Mouse (Mus musculus) heart, embryonic 14.5 days (tissue): ENCODE measurements at regions not wholly inside any gene's neighbourhood (a gene's known extent, or its start where the extent isn't known, plus 50 kb on each side); places are given as distances from the start of the nearest gene placed in this dataset.

ENCODE experiments used
- ATAC-seq: fragments of 200-750 bp; cut with Nextera tagmentation; 2 replicates; pipeline ENCODE4 v1.8.0; 2017; ENCODE audit warnings: low read depth, moderate TSS enrichment; ENCODE audit not compliant: insufficient number of reproducible peaks, insufficient read depth, low FRiP score
- H3K27ac ChIP-seq, 2 experiments: fragments of 200-500 bp in 1 of 2; fragments of 300-500 bp in 1 of 2; sonication (generic) in 1 of 2; replicated peaks in 1 of 2; 2 replicates each; pipeline ENCODE4 v1.5.1; 2012 to 2014; ENCODE audit warnings: low read depth in 2 of 2, low read length in 2 of 2, control low read depth in 1 of 2, mild to moderate bottlenecking in 1 of 2, mixed read lengths in 1 of 2; ENCODE audit not compliant: control insufficient read depth in 1 of 2, insufficient read depth in 1 of 2
- H3K27me3 ChIP-seq: fragments of 300-500 bp; sonication (generic); 2 replicates; pipeline ENCODE4 v1.6.1; 2014; ENCODE audit warnings: mild to moderate bottlenecking, low read length, control low read depth; ENCODE audit not compliant: control insufficient read depth, insufficient read depth
- H3K36me3 ChIP-seq: fragments of 300-500 bp; sonication (generic); 2 replicates; pipeline ENCODE4 v1.6.1; 2014; ENCODE audit warnings: mild to moderate bottlenecking, control low read depth, low read length, mixed read lengths; ENCODE audit not compliant: control insufficient read depth, insufficient read depth
- H3K4me1 ChIP-seq, 2 experiments: fragments of 200-500 bp in 1 of 2; fragments of 300-500 bp in 1 of 2; sonication (generic) in 1 of 2; 2 replicates each; pipeline ENCODE4 v1.6.1; 2012 to 2014; ENCODE audit warnings: low read length in 2 of 2, control low read depth in 1 of 2, mixed read lengths in 1 of 2; ENCODE audit not compliant: control insufficient read depth in 2 of 2, insufficient read depth in 2 of 2
- H3K4me2 ChIP-seq: fragments of 300-500 bp; sonication (generic); 2 replicates; pipeline ENCODE4 v1.6.1; 2014; ENCODE audit warnings: mild to moderate bottlenecking, low read length
- H3K4me3 ChIP-seq, 2 experiments: fragments of 200-500 bp in 1 of 2; fragments of 300-500 bp in 1 of 2; sonication (generic) in 1 of 2; 2 replicates each; pipeline ENCODE4 v1.5.1; 2012 to 2014; ENCODE audit warnings: low read length in 2 of 2, mild to moderate bottlenecking in 2 of 2, control low read depth in 1 of 2, low read depth in 1 of 2, moderate library complexity in 1 of 2; ENCODE audit not compliant: control insufficient read depth in 1 of 2, insufficient read depth in 1 of 2
- H3K9ac ChIP-seq: fragments of 300-500 bp; sonication (generic); 2 replicates; pipeline ENCODE4 v1.6.1; 2014; ENCODE audit warnings: mild to moderate bottlenecking, low read length
- H3K9me3 ChIP-seq: fragments of 300-500 bp; sonication (generic); 2 replicates; pipeline ENCODE4 v1.6.1; 2016; ENCODE audit warnings: low read length, control low read depth; ENCODE audit not compliant: control insufficient read depth
- WGBS: fragments of 180-500 bp; shearing (Covaris S2); extraction: QIAGEN DNeasy Blood & Tissue Kit; methylation state at CpG from one replicate; pipeline ENCODE4 v1.1.7; 2014; 5-methylcytosine and 5-hydroxymethylcytosine counted together

DNA sequence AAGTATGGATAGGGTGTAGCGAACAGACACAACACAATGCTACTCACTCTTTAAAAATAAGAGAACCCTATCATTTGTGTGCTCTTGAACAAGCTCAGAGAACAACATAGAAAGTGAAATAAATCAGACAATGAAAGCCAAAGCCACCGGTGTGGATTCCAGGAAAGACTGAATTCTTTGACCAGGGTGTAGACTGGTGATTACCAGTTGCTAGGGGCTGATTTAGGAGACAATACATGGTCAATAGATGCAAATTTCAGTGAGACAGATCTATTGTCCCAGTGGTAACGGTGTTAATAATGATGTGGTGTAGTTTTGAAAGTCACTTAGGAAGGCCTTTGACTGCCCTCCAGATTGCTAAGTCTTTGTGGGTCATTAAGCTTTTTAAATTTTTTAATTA is 94.3 kb upstream of the Zfp366 start:
- no peak overlapping the region for H3K4me2 ChIP-seq
- ATAC-seq: no peak
- no peaks in the 10 kb centered on the region for H3K27me3 ChIP-seq
- H3K36me3 ChIP-seq: no peaks in the 10 kb centered on the region
- H3K9ac ChIP-seq: no peak overlapping the region
- H3K4me3 ChIP-seq: no peak overlapping the region
- no peaks in the 10 kb centered on the region for H3K9me3 ChIP-seq
- peaks cover 2 to 8% of the 10 kb centered on the region in 2 experiments for H3K4me1 ChIP-seq
- 90% methylated on average over 3 of the region's 3 CpGs for WGBS
- no peak overlapping the region for H3K27ac ChIP-seq

DNA sequence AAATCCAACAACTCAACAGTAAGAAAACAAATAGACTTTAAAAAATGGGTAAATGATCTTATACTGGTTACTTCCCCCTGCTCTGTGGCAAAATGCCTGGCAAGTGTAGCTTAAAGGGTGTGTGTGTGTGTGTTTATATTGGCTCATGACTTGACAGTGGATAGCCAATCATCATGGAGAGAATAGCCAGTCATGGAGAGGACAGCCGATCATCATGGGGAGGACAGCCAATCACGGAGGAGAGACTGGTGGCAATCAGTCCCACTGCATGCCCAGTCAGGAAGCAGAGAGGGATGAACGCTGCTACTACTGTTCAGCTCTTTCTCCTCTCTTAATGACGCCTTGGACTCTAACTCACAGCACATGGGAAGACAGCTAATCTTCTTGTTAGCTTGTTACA is 96.3 kb upstream of the Zfp366 start:
- Histone ChIP-seq H3K36me3 (no peaks in the 10 kb centered on the region), H3K4me1 (peaks cover 2 to 8% of the 10 kb centered on the region in 2 experiments), H3K9ac (no peak overlapping the region), H3K4me3 (no peak overlapping the region), H3K27ac (no peak overlapping the region), H3K27me3 (no peaks in the 10 kb centered on the region), H3K9me3 (no peaks in the 10 kb centered on the region), H3K4me2 (no peak overlapping the region)
- ATAC-seq: no peak
- 83% methylated on average over 4 of the region's 4 CpGs for WGBS

DNA sequence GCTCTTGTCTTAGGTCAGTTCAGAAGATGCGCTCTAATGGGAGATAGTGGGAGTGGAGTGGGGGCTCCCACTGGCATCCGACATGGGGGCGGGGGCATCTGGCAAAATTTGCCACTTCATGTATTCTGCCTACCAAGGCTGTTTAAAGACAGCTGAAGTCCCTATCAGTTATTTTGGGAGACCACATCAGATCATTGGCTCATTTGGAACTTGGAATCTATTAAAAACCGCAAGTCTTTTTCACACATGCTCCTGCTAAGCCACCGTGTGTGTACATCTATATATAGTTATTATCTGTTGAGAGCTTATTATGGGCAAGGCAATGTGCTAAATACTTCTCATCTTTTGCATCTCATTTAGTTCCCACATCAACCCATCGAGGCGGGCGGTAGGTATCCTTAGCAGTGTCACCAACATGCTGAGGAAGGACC is 95.0 kb upstream of the 1700024P04Rik start:
- Histone ChIP-seq H3K4me1 (peaks cover 0 to 2% of the 10 kb centered on the region in 2 experiments; a peak in 2 of 4 replicates), H3K27me3 (no peaks in the 10 kb centered on the region), H3K27ac (no peak overlapping the region), H3K4me2 (no peak overlapping the region), H3K9me3 (no peaks in the 10 kb centered on the region), H3K9ac (no peak overlapping the region), H3K36me3 (no peaks in the 10 kb centered on the region), H3K4me3 (no peak overlapping the region)
- WGBS: 80% methylated on average over 8 of the region's 8 CpGs
- no peak for ATAC-seq

DNA sequence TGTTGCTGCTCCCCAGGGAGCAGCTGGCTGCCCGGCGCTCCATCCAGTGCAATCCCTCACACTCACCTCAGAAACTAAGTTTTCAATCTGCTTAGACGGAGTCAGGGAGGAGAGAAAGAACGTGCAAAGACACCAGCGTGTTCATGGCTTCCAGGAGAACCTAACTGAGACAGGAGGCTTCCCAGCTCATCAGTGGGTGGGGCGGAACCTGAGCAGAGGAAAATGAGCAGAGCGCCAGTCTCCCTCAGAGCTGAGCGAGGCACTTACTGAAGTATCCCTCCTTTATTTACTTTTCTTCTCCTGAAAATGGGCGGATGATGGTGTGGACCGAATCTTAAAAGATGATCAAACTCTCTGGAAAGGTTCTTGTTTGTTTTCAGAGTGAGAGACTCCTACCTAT is 94.3 kb upstream of the 1700024P04Rik start:
- Histone ChIP-seq H3K4me1 (peaks cover 0 to 2% of the 10 kb centered on the region in 2 experiments; a peak in 2 of 4 replicates), H3K4me2 (no peak overlapping the region), H3K9ac (no peak overlapping the region), H3K36me3 (no peaks in the 10 kb centered on the region), H3K27me3 (no peaks in the 10 kb centered on the region), H3K4me3 (no peak overlapping the region), H3K27ac (no peak overlapping the region), H3K9me3 (no peaks in the 10 kb centered on the region)
- 86% methylated on average over 10 of the region's 10 CpGs for WGBS
- ATAC-seq: no peak

DNA sequence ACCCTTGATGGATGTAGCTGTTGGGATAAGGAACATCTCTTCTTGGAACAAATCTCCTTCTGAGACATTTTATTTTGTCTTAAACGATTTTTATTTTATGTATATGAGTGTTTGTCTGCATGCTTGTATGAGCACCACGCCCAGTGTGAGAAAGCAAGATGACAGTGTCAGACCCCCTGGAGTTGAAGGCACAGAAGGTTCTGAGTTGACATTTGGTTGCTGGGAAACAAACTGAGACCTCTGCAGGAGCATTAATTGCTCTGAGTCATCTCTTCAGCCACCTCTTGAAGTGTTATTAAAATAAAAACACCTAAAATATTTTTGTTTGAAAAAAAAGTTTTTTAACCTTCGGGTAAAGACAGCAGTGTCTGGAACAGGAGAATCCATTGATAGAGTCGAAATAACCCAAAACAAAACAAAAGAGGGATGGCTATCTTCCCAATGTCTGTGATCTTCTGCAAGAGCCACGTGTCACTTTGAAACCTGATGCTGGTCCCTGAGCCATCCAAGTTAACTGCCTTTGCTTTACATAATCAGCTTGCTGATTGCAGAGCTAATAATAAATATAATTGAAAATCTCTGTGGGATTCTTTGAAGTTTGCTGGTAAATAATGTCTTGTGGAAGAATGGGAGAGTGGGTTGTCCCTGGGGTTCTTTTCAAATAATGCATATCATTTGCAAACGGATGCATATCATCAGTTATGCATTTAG is 92.8 kb upstream of the 1700024P04Rik start:
- H3K4me2 ChIP-seq: no peak overlapping the region
- H3K4me1 ChIP-seq: peaks cover 0 to under 1% of the 10 kb centered on the region in 2 experiments; a peak in 1 of 4 replicates
- no peaks in the 10 kb centered on the region for H3K36me3 ChIP-seq
- WGBS: 43% methylated on average over 6 of the region's 6 CpGs
- no peak overlapping the region for H3K9ac ChIP-seq
- H3K9me3 ChIP-seq: no peaks in the 10 kb centered on the region
- H3K4me3 ChIP-seq: no peak overlapping the region
- H3K27me3 ChIP-seq: no peaks in the 10 kb centered on the region
- no peak for ATAC-seq
- no peak overlapping the region for H3K27ac ChIP-seq

DNA sequence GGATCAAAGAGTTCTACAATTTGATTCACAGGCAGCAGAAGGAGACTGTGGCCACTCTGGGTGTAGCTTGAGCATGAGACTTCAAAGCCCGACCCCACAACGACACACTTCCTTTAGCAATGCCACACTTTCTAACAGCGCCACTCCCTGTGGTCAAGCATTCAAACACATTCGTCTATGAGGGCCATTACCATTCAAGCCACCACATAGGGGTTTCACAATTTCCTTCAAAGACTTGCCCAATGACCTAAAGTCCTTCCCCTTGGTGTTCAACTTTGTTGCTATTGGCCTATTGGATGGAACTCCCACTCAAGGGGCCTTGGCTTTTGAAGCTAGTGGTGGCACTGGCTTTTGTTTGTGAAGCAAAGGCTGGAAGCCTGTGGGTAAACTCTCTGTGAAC is 91.1 kb upstream of the 1700024P04Rik start:
- no peak for ATAC-seq
- 81% methylated on average over 4 of the region's 4 CpGs for WGBS
- no peak overlapping the region for H3K9ac ChIP-seq
- no peak overlapping the region for H3K4me3 ChIP-seq
- H3K9me3 ChIP-seq: no peaks in the 10 kb centered on the region
- H3K27ac ChIP-seq: no peak overlapping the region
- H3K36me3 ChIP-seq: no peaks in the 10 kb centered on the region
- H3K27me3 ChIP-seq: no peaks in the 10 kb centered on the region
- no peak overlapping the region for H3K4me2 ChIP-seq
- H3K4me1 ChIP-seq: peaks cover 9 to 12% of the 10 kb centered on the region in 2 experiments

DNA sequence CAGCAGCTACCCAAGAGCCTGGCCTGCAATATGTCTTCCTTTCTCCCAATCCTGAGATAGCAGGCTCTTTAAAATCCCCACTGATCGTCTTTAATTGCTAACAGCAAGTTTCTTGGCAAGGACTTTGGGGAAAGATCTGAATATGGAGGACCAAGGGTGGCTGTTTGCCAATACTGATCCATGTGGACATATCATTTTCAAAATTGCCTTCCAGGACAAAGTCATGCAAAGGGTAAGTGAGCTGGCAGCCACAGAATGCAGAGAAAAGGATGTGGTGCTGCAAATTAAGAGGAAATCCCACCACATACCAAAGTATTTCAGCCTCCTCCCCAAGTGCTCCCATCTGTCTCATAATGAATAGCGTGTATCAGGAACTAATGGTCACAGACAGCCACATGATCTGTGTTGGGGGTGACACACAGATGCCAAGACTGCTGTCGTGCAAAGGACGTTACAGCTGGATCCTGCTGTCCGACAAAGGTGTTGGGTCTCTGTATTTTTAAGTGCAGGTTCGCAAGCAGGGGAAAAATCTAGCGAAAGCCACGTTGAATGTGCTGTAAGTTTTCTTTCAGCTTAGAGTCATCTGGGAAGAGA is 87.6 kb upstream of the 1700024P04Rik start:
- 70% methylated on average over 8 of the region's 8 CpGs for WGBS
- ATAC-seq: no peak
- Histone ChIP-seq H3K4me1 (peaks cover 9 to 12% of the 10 kb centered on the region in 2 experiments), H3K4me3 (no peak overlapping the region), H3K27ac (peak overlapping the region; percentile 0 to 9; a peak in 1 of 4 replicates), H3K9me3 (no peaks in the 10 kb centered on the region), H3K27me3 (no peaks in the 10 kb centered on the region), H3K36me3 (no peaks in the 10 kb centered on the region), H3K4me2 (no peak overlapping the region), H3K9ac (no peak overlapping the region)
